Mouse (Mus musculus) heart, postnatal 4 days (tissue): ENCODE measurements around the gene Lrrc20. TPM values are rescaled to one million over a fixed set of nuclear protein-coding genes. Genes with fewer than 3 reads are reported as not detected.
"Not testable (repeated sequence)": the region's sequence is repeated elsewhere in the genome, so short reads cannot be mapped to it uniquely, and the experiment has no call there.

Experiments
- DNase-seq: peaks from one replicate; pipeline ENCODE4 v3.0.0; 2021
- total RNA-seq, 2 experiments: library from RNA; stranded (reverse); gene quantifications; 2 replicates each; pipeline ENCODE4 v1.2.3; 2021

The Lrrc20 gene
- total RNA-seq, 2 experiments from 2014 or later, result 16.4 to 17.1 TPM

DNA sequence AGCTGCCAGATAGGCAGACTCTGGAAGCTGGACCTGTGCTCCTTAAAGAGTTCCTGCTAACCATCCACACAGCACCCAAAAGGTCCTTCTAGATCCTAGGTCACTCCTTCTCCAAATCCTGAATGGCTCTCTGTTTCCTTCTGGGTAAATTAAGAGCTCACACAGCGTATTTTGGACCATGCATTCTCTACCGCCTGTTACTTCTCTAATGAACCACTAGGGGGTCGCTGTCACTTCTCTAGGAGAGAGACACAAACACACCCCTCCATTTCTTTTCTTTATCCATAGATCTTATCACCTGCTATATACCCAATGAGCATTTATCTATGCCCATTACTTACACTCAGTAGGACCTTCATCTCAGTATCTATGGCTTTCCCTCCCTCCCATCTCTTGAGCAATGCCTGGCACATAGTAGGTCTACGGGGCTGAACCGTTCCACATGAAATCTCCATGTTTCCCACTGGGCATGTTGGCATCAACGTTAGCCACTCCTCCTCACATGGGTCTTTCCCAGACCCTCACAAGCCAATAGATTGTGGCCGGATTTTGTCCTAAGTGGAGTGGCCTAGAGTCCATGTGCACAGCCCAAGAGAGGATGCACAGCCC is 111.7 kb downstream of the Lrrc20 start:
- no peak for DNase-seq

DNA sequence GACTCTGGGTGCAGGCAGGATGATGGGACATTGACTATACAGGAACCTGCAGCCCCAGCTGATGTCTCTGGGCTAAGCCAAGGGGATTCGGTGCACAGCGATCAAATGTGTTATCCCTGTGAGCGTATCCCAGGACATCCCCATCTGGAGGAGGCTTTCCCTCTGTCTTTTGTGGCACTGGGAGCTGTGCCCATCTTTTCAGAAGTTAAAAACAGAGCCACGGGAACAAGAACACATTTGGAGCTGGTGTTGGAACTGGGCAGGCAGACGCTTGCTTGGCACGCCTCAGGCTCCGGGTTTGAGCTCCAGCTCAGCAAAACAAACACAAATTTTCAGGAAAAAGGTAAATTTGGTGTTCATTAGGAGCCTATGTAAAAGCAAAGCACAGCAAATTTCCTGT is 122.4 kb downstream of the Lrrc20 start:
- no peak for DNase-seq

DNA sequence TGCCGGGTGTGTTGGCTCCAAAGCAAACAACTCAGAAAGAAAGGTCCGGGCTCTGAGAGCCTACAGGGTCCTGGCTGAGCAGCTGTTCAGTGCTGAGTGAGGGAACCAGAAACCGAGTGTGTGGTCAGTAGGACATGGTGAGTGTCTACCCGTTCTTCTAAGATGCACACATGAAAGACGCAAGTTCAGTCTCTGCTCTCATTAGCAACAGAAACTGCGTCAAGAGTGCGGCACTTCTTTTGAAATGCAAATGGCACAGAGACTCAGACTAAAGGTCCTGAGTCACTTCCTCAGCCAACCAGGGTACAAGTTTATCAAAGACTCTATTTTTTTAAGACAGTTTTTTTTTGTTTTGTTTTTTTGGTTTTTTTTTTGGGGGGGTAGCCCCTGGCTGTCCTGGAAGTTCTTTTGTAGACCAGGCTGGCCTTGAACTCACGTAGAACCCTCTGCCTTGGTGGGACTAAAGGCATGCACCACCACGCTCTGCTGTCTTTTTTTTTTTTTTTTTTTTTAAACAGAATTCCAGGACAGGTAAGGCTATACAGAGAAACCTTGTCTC is 124.0 kb downstream of the Lrrc20 start:
- DNase-seq, result no peak

DNA sequence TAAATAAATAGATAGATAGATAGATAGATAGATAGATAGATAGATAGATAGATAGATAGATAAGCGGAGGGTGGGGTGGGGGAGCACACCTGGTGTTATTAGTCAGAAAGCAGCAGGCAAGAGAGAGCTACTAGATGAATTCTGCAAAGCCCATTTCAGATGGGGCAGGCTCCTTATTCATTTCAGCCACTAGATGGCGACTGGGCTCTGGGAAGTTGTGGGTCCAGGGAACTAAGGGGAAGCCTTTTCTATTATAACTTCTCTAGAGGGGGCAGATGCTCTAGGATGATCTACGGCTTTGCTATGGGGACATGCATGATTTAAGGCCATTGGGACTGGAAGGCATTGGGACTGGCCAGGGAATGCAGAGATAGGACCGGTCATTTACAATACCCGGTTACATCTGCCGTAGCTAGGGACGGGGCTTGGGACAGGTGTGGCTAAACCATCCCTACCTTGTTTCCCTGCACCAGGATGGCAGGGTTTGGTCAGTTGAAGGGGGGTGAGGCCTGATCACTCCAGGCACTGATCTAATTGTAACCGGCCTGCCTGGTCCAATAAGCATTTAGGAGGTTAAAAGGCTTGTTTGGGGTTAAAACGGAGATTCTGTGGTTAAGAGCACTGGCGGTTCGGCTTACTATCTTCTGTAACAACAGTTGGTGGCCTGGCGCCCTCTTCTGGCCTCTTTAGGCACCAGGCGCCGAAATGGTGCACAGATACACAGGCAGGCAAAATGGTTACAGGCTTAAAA is 126.9 kb downstream of the Lrrc20 start:
- peak; percentile 69 for DNase-seq

DNA sequence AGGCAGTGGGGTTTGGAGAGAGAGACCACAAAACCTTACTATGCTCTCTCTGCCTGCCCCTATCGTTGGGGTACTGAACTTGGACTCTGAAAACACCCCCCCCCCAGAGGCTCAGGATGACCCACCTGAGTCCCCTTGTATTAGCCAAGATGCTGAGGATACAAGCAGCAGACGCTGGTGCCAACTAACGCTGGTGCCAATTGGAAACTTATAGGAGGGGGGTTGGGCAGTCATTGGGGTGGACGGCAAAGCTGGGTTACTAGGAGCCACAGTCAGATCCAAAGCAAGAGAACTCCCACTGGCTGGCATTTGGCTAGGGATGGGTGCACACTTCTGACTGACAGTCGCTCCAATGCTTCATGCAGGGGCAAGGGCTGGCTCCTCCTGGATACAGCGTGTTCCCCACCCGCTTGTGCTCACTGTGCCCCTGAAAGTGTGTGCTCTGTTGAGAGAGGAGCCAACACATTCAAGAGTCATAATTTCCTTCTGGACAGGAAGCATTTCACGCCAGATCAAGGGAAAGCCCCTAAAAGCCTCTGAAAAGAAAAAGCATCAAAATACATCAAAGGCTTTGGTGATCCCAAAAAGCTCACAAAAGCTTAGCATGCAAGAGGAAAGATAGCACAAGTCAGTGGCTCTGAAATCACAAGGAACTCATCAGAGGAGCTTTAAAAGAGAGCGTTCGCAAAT is 128.9 kb downstream of the Lrrc20 start:
- DNase-seq, result no peak

DNA sequence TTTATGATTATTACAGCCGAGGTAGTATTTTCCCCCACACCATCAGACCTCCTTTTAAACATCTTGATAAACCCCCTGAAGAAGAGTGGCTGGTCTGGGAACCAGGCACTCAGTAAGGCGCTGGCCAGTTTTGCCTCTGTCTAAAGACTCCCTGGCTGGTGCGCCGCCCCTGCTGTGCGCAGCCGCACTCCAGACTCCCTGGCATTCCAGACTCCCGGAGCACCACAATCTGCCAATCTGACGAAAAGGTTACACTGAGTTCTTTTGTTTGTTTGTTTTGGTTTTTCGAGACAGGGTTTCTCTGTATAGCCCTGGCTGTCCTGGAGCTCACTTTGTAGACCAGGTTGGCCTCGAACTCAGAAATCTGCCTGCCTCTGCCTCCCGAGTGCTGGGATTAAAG is 129.8 kb downstream of the Lrrc20 start:
- not testable (repeated sequence) for DNase-seq

DNA sequence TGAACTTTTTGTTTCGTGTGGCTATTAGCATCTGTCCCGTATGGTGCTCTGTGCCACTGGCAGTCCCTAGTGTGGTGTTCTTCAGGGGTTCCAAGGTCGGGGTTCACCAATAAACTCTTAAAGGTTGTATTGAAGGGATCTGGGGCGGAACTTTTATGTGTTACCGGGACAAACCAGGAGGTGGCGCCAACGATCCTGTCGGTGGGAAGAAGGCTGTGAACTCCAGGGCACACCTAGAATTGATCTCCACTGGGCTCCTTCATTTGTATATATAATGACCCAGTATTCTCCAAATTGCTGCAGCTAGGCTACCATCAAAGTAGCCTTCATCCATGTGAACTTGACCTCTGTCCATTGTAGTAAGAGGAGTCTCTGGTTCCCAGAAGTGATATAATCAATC is 130.2 kb downstream of the Lrrc20 start:
- DNase-seq, result peak; percentile 75

DNA sequence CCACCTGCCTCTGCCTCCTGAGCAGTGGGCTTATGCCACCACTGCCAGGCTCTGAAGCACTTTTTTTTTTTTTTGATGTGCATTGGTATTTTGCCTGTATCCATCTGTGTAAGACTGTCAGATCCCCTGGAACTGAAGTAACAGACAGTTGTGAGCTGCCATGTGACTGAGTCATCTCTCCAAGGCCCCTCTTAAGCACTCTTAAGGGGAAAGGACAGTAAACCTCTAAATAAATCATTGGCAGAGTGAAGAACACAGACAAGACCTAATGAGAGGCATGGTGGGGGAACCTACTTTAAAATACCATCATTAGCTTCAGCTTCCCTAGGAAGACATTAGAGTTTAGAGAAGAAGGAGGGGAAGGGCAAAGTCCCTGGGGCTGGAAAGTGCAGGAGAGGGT is 132.6 kb downstream of the Lrrc20 start:
- no peak for DNase-seq

DNA sequence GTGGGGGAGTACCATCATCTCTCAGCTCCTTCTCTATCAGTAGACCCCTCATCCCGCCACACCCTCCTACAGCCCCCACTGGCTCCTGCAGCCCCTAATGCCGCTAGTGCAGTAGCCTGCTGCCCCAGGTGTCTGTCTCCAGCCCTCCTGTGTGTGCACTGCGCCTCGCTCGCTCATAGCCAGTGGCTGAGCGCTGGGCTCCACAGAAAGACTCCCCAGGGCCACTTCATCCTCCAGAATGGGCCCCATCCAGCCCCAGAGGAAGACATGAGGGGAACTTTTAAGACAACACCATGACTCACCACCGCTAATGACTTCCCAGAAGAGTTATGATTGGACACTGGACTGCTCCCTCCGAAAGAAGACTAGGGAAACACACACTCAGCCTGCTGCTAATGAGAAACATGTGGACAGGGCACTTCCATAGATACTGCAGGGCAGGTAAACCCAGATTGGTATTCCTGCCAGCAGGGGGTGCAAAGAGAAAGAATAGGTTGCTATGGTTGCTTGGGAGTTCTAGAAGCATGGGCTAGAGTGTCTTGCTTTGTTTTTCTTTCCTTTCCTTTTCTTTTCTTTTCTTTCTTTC is 135.1 kb downstream of the Lrrc20 start:
- DNase-seq, result peak; percentile 49

DNA sequence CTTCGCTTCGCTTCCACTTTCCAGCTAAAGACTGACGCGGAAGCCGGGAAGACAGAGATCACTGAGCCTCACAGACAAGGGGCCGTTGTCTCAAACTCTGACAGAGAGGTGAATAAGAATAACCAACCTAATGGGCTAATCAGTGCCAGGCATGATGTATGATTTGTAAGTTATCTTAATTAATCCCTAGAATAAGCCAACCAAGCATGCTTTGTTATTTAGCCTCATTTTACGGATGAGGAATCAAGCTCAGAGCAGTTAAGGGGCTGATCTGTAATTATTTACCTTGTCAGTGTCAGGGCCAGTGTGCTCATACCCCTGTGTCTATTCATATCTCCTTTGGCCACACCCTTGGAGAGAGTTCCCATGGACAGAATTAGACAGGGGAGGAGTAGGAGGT is 138.7 kb downstream of the Lrrc20 start:
- DNase-seq, result no peak

DNA sequence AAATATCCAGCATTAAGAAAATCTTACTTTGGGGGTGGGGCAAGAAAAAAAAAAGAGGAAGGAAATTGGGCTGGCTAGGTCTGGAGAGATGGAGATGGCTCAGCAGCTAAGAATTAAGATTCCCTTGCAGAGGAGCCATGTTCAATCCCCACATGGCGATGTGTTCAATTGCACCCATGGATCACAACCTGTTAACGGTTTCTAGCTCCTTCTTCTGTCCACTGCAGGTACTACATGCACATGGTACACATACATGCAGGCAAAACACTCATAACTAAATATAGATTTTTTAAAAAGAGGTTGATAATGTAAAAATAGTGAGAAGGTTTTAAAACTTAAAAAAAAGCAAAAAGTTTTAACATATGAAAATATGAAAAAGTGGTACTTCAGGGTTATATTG is 142.9 kb downstream of the Lrrc20 start:
- DNase-seq, result no peak

DNA sequence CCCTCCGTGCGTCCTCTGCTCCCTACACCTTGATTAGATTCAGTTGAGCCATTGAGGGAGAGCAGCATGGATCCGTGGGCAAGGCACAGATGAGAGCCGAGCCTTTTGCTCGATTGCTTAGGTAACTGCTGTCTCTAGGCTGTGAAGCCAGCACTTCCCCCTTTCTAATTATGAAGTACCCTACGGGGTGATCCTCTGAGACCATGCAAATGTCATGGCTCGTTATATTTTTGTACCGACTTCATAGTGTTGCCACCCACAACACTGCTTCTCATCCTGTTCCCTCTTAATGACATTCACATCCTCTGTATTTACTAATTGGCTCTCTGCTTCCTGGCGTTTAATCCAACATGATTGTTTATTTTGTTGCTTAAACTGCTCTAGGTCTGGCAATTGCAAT is 146.1 kb downstream of the Lrrc20 start:
- DNase-seq, result no peak

DNA sequence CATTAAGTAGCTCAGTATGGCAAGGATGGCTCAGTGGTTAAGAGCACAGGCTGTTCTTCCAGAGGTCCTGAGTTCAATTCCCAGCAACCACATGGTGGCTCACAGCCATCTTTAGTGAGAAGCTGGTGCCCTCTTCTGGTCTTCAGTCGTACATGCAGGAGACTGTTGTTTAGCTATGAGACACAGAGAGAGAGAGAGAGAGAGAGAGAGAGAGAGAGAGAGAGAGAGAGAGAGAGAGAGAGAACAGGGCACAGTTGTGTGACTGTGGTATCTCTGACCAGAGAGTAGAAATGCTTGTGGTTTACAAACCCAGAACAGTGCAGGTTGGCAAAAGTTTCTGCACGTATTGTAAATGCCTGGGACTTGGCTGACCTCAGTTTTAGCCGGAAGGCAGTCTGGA is 148.3 kb downstream of the Lrrc20 start:
- DNase-seq, result not testable (repeated sequence)

DNA sequence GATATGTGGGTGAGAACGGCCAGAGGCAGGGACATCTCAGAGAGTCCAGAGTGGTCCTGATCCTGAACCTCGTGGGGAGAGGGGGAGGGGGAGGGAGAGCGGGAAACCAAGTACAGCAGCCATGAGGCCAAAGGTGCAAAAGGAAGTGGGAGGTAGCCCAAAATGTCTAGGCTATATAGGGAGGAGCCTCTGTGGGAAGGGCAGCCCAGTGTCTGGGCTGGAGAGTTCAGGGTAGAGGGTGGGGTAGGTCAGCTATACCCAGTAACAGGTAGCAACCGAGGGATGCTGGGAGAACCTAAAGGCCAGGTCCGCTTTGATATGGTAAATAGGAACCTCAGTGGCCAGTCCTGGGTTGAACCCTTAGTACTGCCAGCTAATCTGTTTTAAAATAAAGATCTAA is 149.2 kb downstream of the Lrrc20 start:
- no peak for DNase-seq

DNA sequence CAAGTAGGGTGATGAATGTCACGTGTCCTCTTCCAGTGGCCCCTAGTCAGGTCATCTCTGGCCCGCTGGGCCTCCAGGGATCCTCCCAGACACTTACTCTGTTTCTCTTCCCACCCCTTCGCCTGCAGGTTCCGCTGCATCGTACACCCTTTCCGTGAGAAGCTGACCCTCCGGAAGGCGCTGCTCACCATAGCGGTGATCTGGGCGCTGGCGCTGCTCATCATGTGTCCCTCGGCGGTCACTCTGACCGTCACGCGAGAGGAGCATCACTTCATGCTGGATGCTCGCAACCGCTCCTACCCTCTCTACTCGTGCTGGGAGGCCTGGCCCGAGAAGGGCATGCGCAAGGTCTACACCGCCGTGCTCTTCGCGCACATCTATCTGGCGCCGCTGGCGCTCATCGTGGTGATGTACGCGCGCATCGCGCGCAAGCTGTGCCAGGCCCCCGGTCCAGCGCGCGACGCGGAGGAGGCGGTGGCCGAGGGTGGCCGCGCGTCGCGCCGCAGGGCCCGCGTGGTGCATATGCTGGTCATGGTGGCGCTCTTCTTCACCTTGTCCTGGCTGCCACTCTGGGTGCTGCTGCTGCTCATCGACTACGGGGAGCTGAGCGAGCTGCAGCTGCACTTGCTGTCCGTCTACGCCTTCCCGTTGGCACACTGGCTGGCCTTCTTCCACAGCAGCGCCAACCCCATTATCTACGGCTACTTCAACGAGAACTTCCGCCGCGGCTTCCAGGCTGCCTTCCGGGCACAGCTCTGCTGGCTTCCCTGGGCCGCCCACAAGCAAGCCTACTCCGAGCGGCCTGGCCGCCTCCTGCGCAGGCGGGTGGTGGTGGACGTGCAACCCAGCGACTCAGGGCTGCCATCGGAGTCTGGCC is 150.0 kb downstream of the Lrrc20 start:
- peak; percentile 16 for DNase-seq

DNA sequence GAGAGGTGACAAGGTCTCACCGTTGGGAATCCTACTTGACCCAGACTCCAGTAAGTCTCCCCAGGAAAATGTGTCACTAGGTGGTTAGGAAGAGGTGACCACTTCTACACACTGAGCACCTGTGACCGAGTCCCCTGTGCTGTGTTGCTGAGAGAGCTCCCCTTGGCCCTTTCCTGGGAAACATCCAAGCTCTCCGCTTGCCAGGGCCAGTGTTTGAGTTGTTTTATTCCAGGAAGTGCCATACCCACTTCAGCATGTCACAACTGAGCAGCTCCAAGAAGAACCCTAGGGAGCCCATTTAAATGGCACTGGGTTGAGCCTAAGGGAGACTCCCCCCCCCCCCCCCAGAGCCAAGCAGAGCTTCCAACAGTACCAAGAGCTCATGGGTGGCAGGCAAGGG is 150.9 kb downstream of the Lrrc20 start:
- DNase-seq, result no peak

DNA sequence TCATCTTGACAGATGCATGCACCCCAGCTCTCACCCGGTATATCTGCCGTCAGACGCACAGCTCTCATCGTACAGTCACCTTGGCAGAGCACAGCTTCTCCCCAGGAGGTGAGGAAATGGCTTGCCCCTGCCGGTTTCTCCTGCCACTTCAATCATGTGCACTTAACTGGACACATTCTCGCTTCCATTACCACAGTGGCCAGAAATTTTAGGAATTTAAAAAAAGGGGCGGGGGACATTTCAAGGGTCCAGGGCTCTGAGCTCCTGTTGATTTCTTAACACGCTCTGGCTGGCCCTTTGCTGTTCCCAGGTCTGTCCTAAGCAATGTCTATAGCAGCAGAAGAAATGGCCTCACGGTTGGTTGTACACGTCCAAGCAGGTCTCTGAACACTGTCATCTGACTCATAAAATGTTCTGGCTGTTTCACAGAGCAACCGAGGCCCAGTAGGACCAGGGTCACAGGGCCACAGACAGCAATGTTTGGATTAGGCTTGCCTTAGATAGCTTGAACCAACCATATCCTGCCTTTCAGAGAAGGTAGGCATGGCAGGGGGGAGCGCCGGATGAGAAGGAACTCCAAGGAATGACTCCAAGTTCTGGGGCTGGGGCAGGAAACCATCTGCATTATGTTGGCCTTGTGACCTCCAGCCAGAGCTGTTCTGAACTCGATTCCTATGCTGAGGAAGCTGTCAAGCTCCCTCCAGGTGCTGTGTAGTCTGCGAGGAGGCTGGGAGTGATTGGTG is 151.8 kb downstream of the Lrrc20 start:
- DNase-seq, result no peak

DNA sequence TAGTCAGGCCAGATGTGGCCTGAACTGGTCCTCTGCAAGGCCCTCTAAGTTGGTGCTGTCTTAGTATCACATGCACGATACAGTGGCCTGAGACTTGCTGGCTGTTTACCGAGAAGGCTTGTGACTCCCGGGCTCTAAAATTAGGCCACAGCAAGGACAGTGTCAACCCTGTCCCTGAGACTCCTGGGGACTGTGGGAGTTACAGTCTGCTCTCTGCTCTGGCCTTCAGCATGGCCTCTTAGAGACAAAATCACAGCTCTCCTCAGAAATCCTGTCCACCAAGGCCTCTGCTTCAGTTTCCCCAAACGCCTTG is 152.3 kb downstream of the Lrrc20 start:
- DNase-seq, result peak; percentile 58
